Mouse (Mus musculus) embryonic facial prominence, embryonic 14.5 days (tissue): ENCODE data around the gene R3hdm2. TPM values are rescaled to one million over a fixed set of nuclear protein-coding genes. Genes with fewer than 3 reads are reported as not detected.
A peak's percentile ranks its signal among the peaks of the same experiment; 100 is the strongest.

ENCODE experiments used
- ATAC-seq: fragments of 200-750 bp; cut with Nextera tagmentation; 2 replicates; pipeline ENCODE4 v1.8.0; 2017; ENCODE audit warnings: low read depth, moderate number of reproducible peaks, moderate TSS enrichment
- DNase-seq: peaks from one replicate; pipeline ENCODE4 v3.0.0-alpha.2; 2015; ENCODE audit warnings: low spot score
- H3K27ac ChIP-seq: fragments of 300-500 bp; sonication (generic); replicated peaks from 2 replicates; pipeline ENCODE4 v1.5.1; 2014; ENCODE audit warnings: low read depth, mild to moderate bottlenecking, low read length, moderate library complexity
- H3K27me3 ChIP-seq: fragments of 300-500 bp; sonication (generic); replicated peaks from 2 replicates; pipeline ENCODE4 v1.6.1; 2014; ENCODE audit warnings: low read length; ENCODE audit not compliant: control insufficient read depth, insufficient read depth
- H3K36me3 ChIP-seq: fragments of 300-500 bp; sonication (generic); 2 replicates; pipeline ENCODE4 v1.6.1; 2014; ENCODE audit warnings: low read length, mixed read lengths; ENCODE audit not compliant: control insufficient read depth, insufficient read depth
- H3K4me1 ChIP-seq: fragments of 300-500 bp; sonication (generic); 2 replicates; pipeline ENCODE4 v1.6.1; 2014; ENCODE audit warnings: antibody characterized with exemption, low read length; ENCODE audit not compliant: control insufficient read depth, insufficient read depth
- H3K4me2 ChIP-seq: fragments of 300-500 bp; sonication (generic); 2 replicates; pipeline ENCODE4 v1.6.1; 2014; ENCODE audit warnings: low read depth, mild to moderate bottlenecking, low read length, moderate library complexity, mixed read lengths
- H3K4me3 ChIP-seq: fragments of 300-500 bp; sonication (generic); 2 replicates; pipeline ENCODE4 v1.5.1; 2014; ENCODE audit warnings: low read depth, mild to moderate bottlenecking, low read length
- H3K9ac ChIP-seq: fragments of 300-500 bp; sonication (generic); 2 replicates; pipeline ENCODE4 v1.6.1; 2014; ENCODE audit warnings: low read depth, mild to moderate bottlenecking, low read length, moderate library complexity, mixed read lengths
- H3K9me3 ChIP-seq: fragments of 300-500 bp; sonication (generic); 2 replicates; pipeline ENCODE4 v1.6.1; 2016; ENCODE audit warnings: low read length; ENCODE audit not compliant: control insufficient read depth
- WGBS: fragments of 180-500 bp; shearing (Covaris S2); extraction: QIAGEN DNeasy Blood & Tissue Kit; methylation state at CpG from one replicate; pipeline ENCODE4 v1.1.7; 2014; 5-methylcytosine and 5-hydroxymethylcytosine counted together
- polyA plus RNA-seq: library from polyadenylated mRNA; unstranded; fragments of >200 nt; fragmentation: Nextera tagmentation; extraction: Ambion mirVana; gene quantifications from 2 replicates; pipeline ENCODE4 v1.2.1, GENCODE M21; 2014

The R3hdm2 gene
- polyA plus RNA-seq, 1 experiment from 2014 or later: 29.8 TPM

DNA sequence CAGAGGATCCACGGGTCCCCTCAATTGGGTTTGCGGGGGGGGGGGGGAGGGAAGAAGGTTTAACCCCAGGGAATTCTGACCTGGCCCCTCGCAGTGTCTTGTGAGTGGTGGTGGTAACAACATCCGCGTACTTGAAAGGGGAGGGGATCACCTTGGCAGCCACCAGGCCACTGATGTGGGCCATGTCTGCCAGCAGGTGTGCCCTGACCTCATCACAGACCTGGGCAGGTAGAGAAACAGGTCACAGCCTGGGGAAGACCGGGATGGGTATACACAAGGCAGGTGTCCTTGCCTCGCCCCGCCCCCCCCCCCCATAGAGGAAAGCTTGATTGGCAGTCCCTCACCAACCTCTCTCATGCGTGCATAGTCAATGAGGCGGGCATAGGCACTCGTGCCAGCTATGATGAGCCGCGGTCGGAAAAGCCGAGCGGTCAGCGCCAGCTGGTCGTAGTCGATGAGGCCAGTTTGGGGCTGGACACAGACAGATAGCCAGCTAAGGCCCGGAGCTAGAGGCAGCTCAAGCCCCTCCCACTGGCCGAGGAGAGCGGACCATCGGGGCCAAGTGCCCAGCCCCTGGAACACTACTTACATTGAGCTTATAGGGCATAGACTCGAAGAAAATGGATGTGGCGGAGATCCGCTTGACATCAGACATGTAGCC lies 139.0 kb downstream of the R3hdm2 start:
- Histone ChIP-seq H3K9ac (no peak overlapping the region), H3K27me3 (peaks cover 37% of the 10 kb centered on the region), H3K36me3 (peaks cover 35% of the 10 kb centered on the region), H3K4me3 (no peak overlapping the region), H3K4me1 (peaks cover 28% of the 10 kb centered on the region), H3K9me3 (no peaks in the 10 kb centered on the region), H3K27ac (no peak overlapping the region), H3K4me2 (no peak overlapping the region)
- WGBS: 93% methylated on average over 25 of the region's 26 CpGs
- DNase-seq (no peak), ATAC-seq (no peak)

DNA sequence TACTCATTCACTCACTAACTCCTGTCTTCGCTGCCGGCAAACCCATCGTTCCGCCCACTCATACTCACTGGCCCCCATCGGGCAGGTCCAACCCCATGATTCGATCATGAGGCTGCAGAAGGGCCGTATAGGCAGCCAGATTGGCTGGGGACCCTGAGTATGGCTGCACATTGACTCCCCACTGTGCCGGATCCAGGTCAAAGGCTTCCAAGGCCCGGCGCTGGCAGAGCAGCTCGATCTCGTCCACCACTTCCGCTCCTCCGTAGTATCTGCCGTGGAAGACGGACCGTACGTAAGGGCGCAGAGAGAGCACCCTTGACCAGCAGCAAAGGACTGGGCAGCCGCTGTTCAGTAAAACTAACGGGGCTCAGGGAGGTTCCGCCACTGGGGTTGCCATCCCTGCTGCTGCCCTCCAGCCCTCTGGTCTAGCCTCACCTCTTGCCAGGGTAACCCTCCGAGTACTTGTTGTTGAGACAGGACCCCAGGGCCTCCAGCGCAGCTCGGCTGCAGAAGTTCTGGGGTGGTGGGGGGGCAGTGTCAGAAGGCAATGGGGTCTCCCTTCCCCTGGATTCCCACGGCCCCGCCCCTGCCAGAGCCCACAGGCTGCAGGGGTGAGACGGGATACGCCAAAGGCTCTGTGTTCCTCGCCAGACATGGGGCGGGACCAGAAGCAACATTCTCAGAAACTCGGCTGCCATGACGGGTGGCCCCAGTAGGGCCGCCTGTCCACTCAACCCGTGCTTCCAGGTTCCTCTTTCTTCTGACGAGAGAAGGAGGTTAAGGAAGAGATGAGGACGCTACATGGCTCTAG lies 140.0 kb downstream of the R3hdm2 start:
- 94% methylated on average over 36 of the region's 37 CpGs for WGBS
- H3K4me3 ChIP-seq: no peak overlapping the region
- H3K9ac ChIP-seq: no peak overlapping the region
- H3K4me2 ChIP-seq: peak overlapping the region; percentile 92; the same call in 1 of the 2 replicates
- no peaks in the 10 kb centered on the region for H3K9me3 ChIP-seq
- DNase-seq: no peak
- H3K27ac ChIP-seq: no peak overlapping the region
- ATAC-seq: no peak
- peaks cover 37% of the 10 kb centered on the region for H3K27me3 ChIP-seq
- peaks cover 35% of the 10 kb centered on the region for H3K36me3 ChIP-seq
- peaks cover 33% of the 10 kb centered on the region for H3K4me1 ChIP-seq

DNA sequence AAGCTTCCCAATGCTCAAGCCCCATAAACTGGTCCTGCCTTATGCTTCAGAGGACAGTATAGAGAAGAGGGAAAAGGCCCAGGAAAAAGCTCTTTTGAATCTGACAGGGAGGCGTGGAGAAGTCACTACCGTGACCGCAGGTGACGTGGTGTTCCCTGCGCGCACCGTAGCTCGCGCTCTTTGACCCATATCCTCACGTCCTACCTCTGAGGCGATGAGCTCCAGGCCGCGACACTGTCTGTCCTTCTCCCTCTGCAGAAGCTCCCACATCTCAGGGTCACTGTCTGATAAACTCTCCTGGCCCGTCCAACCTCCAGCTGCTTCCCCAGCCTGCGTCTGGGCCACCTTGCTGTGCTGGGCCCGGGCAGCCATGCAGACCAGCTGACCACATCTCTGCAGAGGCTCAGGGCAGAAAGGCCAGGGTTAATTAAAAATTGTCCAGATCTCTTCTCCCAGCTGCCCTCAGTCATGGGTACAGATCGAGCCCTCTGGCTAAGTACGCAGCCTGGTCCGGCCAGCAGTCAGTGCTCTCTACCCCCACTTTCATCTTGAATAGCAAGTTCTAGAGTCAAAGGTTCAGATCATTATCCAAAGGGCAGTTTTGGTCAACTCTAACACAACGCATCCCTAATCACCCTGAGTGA lies 140.7 kb downstream of the R3hdm2 start:
- WGBS: 79% methylated on average over 20 of the region's 20 CpGs
- Histone ChIP-seq H3K27ac (no peak overlapping the region), H3K36me3 (peaks cover 35% of the 10 kb centered on the region), H3K9me3 (no peaks in the 10 kb centered on the region), H3K9ac (peak overlapping the region; percentile 66; the same call in 1 of the 2 replicates), H3K27me3 (peaks cover 37% of the 10 kb centered on the region), H3K4me1 (peaks cover 34% of the 10 kb centered on the region), H3K4me3 (peak overlapping the region; percentile 58; the same call in 1 of the 2 replicates), H3K4me2 (peak overlapping the region; percentile 92)
- DNase-seq (no peak), ATAC-seq (no peak)

DNA sequence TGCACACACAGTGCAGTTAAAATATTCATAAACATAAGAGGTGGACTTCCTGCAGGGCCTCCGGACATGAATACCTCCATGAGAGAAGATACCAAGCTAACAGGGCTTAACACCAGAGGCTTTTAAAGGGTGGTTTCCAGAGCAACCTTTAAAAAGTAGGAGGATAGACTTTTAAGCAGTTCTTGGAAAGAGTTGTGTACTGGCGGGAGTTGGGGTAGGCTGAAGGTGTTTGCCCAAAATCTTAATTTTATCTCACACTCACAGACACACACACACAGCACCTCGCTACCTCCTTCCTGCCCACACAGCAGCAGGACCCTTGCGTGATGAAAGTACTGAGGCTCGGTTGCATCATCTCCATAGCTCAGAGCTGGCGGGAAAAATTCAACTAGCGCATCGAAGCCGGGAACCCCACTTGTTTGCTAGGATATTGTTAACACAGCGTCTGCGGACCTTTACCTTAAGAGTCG lies 141.5 kb downstream of the R3hdm2 start:
- Histone ChIP-seq H3K27me3 (peaks cover 40% of the 10 kb centered on the region), H3K4me3 (peak overlapping the region; percentile 58), H3K9ac (peak overlapping the region; percentile 66), H3K4me2 (peak overlapping the region; percentile 92), H3K27ac (no peak overlapping the region), H3K4me1 (peaks cover 34% of the 10 kb centered on the region), H3K9me3 (no peaks in the 10 kb centered on the region), H3K36me3 (peaks cover 35% of the 10 kb centered on the region)
- ATAC-seq (peak; percentile 4; the same call in 1 of the 2 replicates), DNase-seq (no peak)
- 5% methylated on average over 12 of the region's 12 CpGs for WGBS

DNA sequence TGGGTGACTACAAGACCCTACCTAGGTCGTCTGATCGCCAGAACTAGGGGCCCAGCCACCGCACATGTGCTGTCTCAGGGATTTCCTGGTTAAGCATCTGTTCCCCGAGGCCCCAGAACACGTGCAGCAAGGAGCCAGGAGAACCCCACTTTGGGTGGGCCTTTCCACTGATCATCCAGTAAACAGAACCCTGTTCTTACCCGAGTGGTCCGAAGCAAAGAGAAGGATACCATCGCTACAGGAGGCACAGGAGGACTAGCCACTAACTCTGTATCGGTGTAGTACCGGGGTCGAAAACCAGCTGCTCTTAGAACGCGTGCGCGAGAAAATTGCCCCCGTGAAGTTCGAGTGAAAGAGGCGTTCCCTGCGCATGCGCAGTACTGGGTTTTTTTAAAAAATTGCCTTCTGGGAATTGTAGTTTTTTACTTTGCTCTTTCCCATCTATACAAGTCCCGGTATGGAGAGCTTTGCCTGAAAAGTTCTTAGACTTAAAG lies 142.0 kb downstream of the R3hdm2 start, which contains the start of gene Shmt2:
Gene Shmt2, minus strand, starts transcription at position 357 of the 494 bp plus-strand sequence.
- 0% methylated on average over 21 of the region's 21 CpGs for WGBS
- H3K27ac ChIP-seq: no peak within 1 kb of the TSS
- ATAC-seq (peak; percentile 70), DNase-seq (peak; percentile 96)
- H3K27me3 ChIP-seq: peaks cover 45% of the 10 kb centered on the region
- peaks cover 33% of the 10 kb centered on the region for H3K4me1 ChIP-seq
- peak within 1 kb of the TSS; percentile 58 for H3K4me3 ChIP-seq
- H3K9me3 ChIP-seq: no peaks in the 10 kb centered on the region
- H3K4me2 ChIP-seq: peak within 1 kb of the TSS; percentile 92
- peaks cover 34% of the 10 kb centered on the region for H3K36me3 ChIP-seq
- peak within 1 kb of the TSS; percentile 66 for H3K9ac ChIP-seq

DNA sequence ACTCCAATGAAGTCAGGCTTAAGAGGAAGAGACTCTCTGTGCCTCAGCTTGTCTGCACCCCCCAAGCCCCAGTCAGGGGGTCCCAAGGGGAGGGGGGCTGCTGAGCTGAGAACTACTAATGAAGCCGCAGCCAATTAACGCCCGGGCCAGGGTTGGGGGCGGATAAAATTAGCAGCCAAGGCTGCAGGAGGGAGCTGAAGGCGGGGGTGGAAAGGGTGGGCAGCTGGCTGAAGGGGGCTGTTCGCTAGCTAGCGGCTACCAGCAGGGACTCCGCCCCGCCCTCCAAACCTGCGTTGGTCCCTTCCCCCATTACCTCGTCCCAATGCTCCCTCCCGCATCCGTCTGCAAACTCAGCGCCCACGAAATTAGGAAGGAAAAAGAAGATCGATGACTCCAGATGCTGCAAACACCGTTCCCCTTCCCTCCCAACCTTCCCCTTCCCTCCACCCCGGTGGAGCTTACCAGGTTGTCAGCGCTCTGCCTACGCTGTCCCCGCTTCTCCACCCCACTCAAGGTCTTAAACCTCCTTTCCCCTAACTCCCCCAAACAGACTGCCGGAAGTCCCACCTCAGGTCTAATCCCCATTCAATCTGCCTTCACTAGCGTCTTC lies 144.6 kb downstream of the R3hdm2 start:
- peak overlapping the region; percentile 14; the same call in 1 of the 2 replicates for H3K4me3 ChIP-seq
- no peak overlapping the region for H3K9ac ChIP-seq
- peaks cover 8% of the 10 kb centered on the region; the same call in 1 of the 2 replicates for H3K36me3 ChIP-seq
- peaks cover 66% of the 10 kb centered on the region for H3K27me3 ChIP-seq
- H3K27ac ChIP-seq: no peak overlapping the region
- 2% methylated on average over 15 of the region's 23 CpGs for WGBS
- no peaks in the 10 kb centered on the region for H3K9me3 ChIP-seq
- peaks cover 33% of the 10 kb centered on the region for H3K4me1 ChIP-seq
- H3K4me2 ChIP-seq: peak overlapping the region; percentile 16; the same call in 1 of the 2 replicates
- no peak for ATAC-seq
- no peak for DNase-seq

DNA sequence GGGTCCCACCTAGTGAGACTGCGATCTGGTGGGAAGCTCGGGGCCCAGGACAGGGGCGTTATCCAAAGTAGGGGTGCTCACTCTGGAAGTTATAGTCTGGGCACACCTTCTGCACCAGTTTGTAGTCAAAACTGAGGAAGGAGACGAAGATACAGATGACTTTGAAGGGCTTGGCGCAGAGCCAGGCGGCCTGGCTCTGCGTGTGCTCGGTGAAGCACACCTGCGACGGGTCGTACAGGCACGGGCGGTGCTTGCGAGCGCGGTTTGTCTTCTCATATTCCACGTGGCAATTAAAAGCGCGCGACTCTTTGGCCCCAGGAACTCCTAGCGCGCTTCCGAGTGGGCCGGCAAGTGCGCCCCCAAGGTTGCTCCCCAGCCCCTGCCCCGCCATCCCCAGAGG lies 145.9 kb downstream of the R3hdm2 start:
- Histone ChIP-seq H3K4me3 (peak overlapping the region; percentile 28), H3K27me3 (peaks cover 79% of the 10 kb centered on the region), H3K36me3 (no peaks in the 10 kb centered on the region), H3K9ac (no peak overlapping the region), H3K4me2 (peak overlapping the region; percentile 49), H3K9me3 (no peaks in the 10 kb centered on the region), H3K27ac (no peak overlapping the region), H3K4me1 (peaks cover 35% of the 10 kb centered on the region)
- ATAC-seq: no peak
- under 1% methylated on average over 20 of the region's 26 CpGs for WGBS
- peak; percentile 47 for DNase-seq

DNA sequence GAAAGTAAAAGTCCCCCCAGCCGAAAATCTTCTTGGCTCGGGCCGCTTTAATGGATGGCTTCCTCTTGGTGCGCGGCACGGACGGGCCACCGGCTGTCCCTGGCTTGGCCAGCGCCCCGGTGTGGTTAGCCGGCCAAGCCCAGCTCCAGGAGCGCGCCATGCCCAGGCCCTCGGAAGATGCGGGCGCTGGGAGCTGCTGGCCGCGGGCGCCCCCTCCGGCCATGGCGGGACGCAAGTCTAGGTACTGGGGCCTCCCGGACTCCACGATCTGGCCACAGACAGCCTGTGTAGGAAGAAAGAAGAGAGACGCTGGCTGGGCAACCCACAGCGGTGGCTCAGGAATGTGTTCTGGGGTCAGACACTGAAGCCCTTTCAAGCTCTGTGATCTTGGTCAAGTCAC lies 146.6 kb downstream of the R3hdm2 start:
- no peaks in the 10 kb centered on the region for H3K9me3 ChIP-seq
- no peak overlapping the region for H3K9ac ChIP-seq
- H3K36me3 ChIP-seq: no peaks in the 10 kb centered on the region
- peak; percentile 34; the same call in 1 of the 2 replicates for ATAC-seq
- WGBS: 2% methylated on average over 21 of the region's 26 CpGs
- H3K4me1 ChIP-seq: peaks cover 33% of the 10 kb centered on the region
- DNase-seq: peak; percentile 44
- H3K27ac ChIP-seq: no peak overlapping the region
- peaks cover 85% of the 10 kb centered on the region for H3K27me3 ChIP-seq
- H3K4me2 ChIP-seq: peak overlapping the region; percentile 49
- peak overlapping the region; percentile 28 for H3K4me3 ChIP-seq
